Mouse (Mus musculus) thymus, postnatal 4 days (tissue): ENCODE results near the gene Dlx3.

Experiments used
- DNase-seq: peaks from one replicate; pipeline ENCODE4 v3.0.0; 2021

Gene Dlx3

DNA sequence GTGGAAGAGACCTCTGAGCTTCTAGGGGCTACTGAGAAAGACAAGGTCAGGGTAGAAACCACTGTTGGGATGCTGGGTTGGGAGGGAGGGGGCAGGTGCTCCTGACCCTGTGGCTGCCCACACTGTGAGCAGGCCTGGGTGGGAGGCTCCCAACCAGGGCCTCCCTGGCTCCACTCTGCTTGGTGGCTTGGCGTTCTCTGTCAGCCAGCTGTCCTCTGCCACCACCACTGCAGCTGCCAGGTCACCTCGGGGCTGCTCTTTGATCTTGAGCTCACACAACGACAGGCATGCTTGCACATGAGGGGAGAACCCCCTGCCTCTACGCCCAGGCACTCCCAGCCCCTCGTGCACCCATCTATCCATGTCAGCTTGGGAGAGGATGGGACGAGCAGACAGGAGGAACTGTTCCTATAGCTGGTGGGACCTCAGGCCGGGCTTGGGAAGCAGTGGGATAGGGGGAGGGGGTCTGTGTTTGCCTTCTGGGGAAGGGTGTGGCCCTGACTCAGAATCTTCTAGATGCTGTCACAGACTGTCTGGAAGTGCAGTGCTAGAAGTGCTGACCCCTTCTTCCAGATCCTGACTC lies 5.5 kb downstream of the Dlx3 start:
- no peak for DNase-seq

GRCm38 (mm10) chr11:95126272-95127245 lies 6.6 kb downstream of the Dlx3 start:
- DNase-seq, result peak; percentile 46

GRCm38 (mm10) chr11:95128359-95128758 lies 8.4 kb downstream of the Dlx3 start:
- no peak for DNase-seq

- DNase-seq, result no peak
Observed at GRCm38 (mm10) chr11:95130668-95131252, 10.8 kb downstream of the Dlx3 start.

GRCm38 (mm10) chr11:95133321-95133720 lies 13.4 kb downstream of the Dlx3 start:
- peak; percentile 47 for DNase-seq

DNA sequence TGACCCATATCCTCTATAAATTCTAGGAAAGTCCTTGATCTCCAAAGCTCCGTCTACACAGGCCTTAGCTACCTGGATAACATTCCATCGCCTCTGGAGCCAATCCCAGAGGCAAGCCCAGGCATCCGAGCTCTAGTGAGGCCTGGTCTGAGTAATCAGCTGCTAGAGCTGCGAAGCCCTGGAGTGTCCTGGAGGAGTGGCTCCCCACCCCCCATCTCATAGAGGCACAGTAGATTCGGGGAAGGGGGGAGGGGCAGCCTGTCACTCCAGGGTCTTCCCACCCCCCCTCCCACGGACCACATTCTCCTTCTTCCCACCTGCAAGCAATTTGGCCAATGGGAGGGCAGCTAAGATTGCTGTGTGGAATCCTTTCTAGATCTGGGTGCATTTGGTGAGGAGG lies 17.4 kb downstream of the Dlx3 start:
- DNase-seq, result no peak

GRCm38 (mm10) chr11:95139871-95140270 lies 20.0 kb downstream of the Dlx3 start:
- no peak for DNase-seq

DNA sequence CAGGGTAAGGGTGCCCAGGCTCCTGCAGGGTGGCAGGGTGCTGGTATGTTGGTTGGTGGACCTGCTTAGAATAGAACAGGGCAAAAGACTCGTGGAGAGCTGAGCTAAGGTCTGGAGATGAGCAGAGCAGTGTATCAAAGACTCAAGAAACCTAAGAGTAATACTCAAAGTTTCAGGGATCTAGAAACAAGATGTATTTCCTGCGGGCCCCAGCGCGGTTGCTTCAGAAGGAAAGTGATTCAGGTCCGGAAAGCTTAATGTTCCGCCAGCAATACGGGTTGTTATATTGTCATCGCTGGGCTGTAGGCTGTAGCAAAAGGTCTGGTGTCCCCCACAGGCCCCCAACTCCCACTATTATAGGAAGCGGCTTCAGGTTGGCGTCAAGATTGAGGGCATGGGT lies 22.3 kb downstream of the Dlx3 start:
- DNase-seq, result no peak

DNA sequence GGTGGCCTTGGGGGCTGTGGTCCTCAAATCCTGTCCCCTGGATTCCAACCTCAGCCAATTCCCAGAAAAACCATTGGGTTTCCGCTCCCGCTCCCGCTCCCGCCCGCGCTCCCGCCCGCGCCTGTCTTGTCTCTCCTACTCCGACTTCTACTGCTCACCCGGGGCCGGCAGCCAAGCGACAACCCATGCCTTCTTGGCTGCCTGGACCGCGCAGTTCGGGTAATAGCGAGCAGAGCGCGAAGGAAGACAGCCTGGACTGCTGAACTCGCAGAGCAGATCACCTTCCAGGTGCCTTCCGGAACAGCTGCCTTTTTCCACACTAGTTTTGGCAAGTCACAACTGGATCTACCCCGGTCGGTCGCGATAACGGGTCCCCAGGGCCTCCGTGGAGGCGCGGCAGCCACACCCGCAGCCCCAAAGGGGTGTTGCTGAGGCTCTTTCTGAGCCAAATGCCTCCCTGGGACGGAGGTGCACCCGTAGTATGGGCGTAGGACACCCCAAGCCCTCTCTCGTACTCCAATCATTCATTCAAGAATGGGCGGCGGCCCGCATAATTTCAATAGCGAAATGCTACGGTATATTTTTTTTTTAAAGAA lies 23.2 kb downstream of the Dlx3 start:
- DNase-seq, result peak; percentile 31

- no peak for DNase-seq
Observed at GRCm38 (mm10) chr11:95143663-95144062, 23.7 kb downstream of the Dlx3 start.

DNA sequence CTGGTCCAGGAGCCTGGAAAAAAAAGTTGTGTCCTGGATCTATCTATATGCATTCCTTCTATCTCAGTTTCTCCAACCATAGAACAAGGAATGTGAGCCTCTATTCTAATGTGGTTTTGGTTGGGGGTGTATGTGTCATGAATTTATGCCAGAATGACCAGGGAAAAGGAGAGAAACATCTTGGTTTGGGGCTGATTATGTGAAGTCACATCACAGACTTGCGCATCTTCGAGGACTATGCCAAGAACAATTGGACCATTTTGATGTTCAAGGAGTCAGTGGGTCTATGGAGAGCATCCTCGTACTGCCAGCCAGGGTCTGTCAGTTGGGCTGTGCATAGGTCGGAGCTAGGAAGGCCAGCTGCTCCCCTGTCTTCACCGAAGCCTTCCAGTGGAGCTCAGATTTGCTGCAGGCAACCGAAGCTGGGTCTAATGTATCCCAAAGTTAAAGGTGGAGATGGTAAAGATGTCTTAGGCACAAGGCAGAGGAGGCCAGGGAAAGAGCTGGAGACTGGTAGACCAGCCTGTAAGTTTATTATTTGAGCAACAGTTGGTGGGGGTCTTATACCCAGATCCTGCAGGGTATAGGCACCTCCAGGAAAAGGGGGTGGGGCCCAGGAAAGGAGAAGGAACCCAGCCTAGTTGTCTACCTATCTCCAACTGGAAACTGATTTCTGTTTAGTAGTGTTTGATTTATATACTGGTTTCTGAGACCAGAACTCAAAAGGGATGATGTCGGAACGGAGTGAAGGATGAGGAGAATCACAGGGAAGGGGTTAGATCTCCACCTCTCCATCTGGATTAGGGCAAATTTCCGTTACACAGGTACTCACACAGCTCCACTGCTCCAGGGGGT lies 24.4 kb downstream of the Dlx3 start:
- DNase-seq, result no peak

GRCm38 (mm10) chr11:95144946-95145483 lies 25.1 kb downstream of the Dlx3 start:
- DNase-seq, result peak; percentile 36

DNA sequence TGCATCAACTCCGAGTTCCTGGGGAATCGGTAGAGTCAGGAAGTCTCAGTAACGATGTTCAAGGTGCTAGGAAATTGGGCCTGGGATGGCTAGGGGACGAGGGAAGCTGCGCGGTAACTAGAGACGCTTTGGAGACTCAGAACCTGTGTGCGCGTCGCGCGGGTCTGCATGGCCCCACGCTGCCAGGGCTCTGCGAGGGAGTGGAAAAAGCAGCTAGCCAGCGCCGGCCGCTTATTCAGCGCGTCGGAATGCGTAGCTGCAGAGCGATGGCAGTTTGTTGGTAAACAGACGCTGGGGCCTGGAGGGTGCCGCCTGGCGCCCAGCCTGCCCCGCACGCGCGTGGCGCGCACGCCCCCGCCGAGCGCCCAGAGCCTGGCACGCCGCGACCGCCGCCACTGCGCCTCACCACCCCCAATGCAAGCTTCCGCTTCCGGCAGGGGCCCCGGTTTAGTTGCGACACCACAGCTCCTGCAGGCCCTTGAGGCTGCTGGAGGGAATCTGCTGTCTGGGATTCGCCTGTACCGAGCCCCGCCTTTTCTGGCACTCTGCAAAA lies 26.0 kb downstream of the Dlx3 start, which contains the start of gene Dlx4:
Gene Dlx4 (minus strand): TSS at position 413 of the 553 bp plus-strand sequence.
- peak; percentile 79 for DNase-seq

DNA sequence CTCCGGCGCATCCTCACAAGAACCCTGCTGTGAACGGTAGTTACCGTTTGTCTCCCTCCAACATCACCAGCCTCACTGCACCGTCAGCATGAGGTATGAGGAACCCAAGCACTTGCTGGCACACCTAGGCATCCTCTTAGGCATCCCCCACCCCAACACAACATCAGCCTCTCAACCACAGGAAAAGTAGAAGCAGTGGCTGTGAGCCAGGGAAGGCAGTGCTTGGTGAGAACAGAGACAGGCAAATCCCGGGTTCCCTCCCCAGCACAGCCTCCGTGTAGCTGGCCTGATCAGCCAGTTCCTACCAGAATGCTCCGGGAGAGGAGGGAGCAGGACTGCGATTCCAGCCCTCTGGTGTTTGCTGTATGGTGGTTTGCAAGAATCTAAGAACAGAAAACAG lies 28.8 kb downstream of the Dlx3 start:
- DNase-seq, result no peak

GRCm38 (mm10) chr11:95149462-95150268 lies 29.7 kb downstream of the Dlx3 start:
- no peak for DNase-seq

GRCm38 (mm10) chr11:95150269-95151049 lies 30.5 kb downstream of the Dlx3 start:
- no peak for DNase-seq

GRCm38 (mm10) chr11:95153116-95153515 lies 33.2 kb downstream of the Dlx3 start:
- no peak for DNase-seq

GRCm38 (mm10) chr11:95153681-95154080 lies 33.8 kb downstream of the Dlx3 start:
- DNase-seq, result no peak

DNA sequence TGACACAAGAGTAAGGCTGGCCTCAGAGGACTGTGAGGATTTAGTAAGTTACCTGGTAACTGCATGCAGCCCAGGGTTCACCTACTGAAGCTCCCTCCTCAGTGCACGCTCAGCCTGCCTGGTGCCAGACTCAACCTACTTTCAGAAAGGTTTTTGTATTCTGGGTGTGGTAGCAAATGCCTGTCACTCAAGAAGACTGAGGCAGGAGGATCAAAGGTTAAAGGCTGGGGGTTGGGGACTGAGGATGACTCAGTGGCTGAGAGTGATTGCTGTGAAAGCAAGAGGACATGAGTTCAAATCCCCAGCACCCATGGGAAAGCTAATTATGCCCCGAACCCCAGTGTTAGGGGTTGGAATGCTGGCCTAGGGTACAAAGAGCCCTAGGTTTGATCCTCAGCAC lies 35.6 kb downstream of the Dlx3 start:
- DNase-seq, result no peak

DNA sequence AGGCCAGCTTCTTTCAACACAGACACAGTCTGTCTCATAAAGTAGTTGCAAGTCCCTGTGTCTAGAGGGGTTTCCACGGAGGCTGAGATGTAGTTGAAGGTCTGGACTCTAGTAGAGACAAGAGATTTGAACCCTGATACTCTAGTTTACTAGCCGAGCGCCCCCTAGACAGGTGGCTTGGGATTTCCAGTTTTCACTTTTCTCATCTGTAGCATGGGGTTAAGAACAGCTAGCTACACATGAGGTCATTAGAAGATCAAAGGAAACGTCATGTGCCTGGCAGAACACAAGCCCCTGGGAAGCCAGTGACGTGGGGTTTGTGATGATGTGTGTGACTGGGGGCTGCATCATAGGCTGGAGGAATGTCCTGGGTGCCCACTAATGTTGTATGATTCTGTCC lies 37.4 kb downstream of the Dlx3 start:
- no peak for DNase-seq
